Mouse (Mus musculus): ENCODE results near the gene Selenoo. TPM values are rescaled to one million over a fixed set of nuclear protein-coding genes. Genes with fewer than 3 reads are reported as not detected.
A peak's percentile ranks its signal among the peaks of the same experiment; 100 is the strongest.

The Selenoo gene
- polyA plus RNA-seq, 2 experiments from 2014 or later: 8.8 to 9.1 TPM

GRCm38 (mm10) chr15:89076156-89076731 is 12.6 kb upstream of the Selenoo start:
- ATAC-seq: no peak

GRCm38 (mm10) chr15:89078208-89078836 is 10.6 kb upstream of the Selenoo start:
- ATAC-seq: peak; percentile 90

DNA sequence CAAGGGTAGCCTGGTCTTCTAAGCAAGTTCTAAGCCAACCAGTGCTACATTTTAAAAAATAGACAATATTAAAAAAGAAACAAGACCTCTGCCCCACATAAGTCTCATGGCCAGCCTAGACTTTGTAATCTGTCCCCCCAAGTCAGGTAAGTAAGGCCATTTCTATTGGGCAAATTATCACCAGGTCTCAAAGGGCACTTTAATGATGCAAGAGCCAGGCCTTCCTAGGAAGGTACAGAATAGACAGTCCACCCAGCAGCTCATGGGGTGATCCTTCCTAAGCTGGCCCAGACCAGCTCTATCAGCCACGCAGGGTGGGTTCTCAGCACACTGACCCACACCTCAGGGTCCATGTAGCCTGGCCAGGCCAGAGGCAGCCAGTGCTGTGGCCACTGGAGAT is 5.0 kb upstream of the Selenoo start:
- no peak for ATAC-seq

DNA sequence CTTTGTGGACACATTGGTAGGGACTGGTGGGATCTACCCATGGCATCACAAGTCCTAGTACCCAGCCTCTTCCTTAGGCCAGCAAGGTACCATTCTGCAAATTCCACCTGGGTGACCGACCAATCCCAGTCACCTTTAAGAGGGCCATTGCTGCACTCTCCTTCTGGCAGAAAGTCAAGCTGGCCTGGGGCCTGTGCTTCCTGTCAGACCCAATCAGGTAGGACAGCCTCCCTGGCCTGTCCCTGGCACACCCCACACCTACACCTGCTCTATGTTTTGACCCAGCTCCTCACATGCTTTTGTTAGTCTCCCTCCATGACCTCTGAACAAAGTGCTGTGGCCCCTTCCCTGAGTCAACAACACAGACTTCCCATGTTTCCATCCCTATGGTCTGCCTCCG is 4.1 kb upstream of the Selenoo start:
- ATAC-seq: no peak

DNA sequence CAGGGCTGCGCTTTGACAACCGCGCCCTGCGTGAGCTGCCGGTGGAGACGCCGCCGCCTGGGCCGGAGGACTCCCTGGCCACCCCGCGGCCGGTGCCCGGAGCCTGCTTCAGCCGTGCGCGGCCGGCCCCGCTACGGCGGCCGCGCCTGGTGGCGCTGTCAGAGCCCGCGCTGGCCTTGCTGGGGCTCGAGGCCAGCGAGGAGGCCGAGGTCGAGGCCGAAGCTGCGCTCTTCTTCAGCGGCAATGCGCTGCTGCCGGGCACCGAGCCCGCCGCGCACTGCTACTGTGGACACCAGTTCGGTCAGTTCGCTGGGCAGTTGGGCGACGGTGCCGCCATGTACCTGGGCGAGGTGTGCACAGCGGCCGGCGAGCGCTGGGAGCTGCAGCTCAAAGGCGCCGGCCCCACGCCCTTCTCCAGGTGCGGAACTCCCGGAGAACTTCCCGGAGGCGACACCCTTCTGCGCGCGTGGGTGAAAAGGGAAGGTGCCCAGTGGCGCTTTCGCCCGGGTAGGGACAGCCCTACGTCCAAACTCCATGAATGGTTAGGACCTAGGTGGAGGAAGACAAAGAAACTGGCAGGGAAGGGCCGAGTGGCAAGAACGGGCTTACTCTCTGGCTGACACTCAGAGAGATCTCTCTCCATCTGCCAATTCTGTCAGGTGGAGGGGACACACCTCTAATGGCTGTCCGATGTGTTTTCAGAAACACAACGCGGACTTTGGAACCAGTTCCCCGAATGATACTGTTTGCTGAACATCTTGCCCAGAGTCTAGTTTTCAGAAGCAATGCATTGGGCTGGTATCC is 566 bp downstream of the Selenoo start:
- no peak for ATAC-seq

DNA sequence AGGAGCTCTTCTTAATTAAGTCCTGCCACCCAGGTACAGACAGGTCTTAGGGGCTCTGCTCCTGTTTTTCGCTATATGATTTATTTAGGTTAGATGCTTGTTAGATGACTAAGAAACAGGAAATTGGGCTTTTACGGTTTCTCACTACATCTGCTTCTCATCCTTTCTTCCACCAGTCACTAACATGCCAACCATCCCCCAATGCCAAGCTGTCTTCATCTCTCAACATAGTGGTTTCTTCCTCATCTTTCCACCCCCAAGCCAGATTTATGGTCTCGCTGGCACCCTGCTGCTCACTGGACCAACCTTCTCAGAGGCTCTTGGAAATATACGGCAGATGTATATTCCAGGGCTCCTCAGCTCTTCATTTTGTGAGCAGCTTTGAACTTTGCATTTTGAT is 1.8 kb downstream of the Selenoo start:
- ATAC-seq: no peak

DNA sequence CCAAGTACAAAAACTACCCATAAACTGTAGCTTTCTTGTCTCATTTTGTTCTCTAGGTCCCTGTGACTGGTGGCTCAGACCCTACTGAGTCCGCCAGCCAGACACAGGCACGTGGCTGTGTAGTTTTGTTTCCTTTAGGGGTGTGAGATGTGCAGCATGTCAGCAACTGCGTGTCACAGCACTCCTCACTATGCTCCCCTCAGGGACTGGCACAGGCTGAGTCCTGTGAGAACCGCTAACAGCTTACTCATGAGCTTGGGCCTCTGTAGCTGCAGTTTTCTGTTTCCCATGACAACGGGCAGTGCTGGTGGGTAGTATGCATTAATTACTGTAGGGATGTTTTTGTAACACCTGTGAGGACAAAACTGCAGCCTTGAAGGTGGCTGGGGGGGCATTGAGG is 3.3 kb downstream of the Selenoo start:
- ATAC-seq: no peak

DNA sequence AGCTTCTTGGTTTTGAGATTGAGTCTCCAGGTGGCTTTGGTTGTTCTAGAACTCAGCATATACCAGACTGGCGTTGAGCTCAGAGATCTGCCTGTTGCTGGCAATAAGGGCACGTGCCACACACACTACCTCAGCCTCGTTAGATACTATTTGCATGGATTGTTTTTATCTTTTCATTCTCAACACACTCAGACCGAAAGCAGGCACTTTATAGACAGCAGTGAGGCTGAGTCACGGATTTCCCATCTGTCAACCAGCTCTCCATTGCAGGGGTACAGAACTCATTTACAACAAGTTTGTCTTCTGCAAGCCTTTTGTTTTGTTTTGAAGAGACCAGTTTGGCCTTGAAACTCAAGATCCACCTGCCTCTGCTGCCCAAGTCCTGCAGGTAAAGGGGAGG is 8.6 kb downstream of the Selenoo start:
- ATAC-seq: no peak

DNA sequence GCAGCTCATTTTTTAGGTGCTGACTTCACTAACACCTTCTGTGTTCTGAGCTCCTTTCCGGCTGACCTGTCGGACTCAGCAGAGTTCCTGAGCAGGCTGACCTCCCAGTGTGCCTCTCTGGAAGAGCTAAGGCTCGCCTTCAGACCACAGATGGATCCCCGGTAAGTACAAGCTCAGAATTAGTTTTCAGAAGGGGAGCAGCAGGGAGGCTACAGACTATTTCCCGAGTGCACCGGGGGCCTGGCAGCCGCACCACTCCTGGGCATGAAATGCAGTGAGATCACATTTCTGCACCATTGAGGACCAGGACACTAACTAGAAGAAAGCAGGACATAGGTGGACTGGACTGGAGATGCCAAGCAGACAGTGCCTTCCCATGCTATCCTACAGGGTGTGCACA is 9.7 kb downstream of the Selenoo start:
- no peak for ATAC-seq

DNA sequence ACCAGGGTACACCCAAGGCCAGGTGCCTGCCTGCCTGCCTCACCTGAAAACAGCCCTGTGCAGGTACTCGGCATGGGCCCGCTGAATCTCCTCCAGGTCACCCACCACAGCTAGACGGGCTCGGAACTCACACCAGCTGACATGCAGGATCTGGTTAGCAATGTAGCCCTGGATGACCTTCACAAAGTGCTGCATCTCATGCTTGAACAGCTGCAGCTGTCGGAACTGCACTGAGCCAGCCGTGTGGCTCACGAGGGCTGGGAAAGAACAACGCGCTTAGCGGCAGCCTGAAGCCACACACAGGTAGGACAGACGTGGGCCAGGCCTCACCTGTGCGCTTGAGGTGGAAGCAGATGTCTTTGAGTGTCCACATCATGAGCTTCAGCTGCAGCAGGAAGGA is 11.9 kb downstream of the Selenoo start:
- no peak for ATAC-seq

GRCm38 (mm10) chr15:89102646-89103045 is 13.8 kb downstream of the Selenoo start:
- ATAC-seq: no peak

- no peak for ATAC-seq
Measured at GRCm38 (mm10) chr15:89103921-89104320, 15.0 kb downstream of the Selenoo start.

DNA sequence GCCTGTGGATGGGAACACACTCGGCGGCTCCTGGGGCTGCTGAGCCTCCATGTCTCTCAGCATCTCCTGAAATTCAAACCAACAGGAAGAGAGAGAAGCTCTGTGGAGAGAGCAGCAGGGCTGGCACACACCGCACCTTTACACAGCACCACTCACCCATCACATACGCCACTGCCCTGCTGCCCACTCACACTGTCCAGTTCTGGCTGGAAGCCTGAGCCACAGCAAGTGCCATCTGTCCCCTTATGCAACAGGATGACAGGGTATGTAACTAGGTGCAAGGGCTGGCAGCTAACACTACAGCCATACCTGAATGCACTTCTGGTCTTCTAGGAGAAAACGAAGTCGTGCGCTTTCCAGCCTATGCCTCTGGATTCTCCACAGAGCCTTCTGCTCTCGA is 15.5 kb downstream of the Selenoo start:
- no peak for ATAC-seq

DNA sequence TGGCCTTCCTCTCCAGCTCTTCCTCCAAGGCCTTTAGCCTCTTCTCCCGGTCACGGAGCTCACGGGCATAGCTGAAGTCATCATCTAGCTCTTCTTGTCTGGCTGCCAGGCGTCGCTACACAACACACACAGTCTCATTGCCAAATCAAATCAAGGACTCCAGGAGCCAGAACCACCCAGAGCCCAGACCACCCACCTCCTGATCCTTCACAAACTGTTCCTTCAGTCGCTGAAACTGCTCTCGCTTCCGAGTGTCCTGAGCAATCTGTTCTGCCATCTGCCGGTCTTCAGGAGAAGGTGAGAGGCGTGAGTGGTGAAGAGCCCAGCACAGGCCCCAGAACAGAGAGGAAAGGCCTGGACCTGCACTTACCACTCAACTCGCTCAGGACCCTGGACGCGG is 17.2 kb downstream of the Selenoo start:
- no peak for ATAC-seq

GRCm38 (mm10) chr15:89106976-89107375 is 18.1 kb downstream of the Selenoo start:
- ATAC-seq: no peak

GRCm38 (mm10) chr15:89110147-89110546 is 21.3 kb downstream of the Selenoo start:
- ATAC-seq: no peak

GRCm38 (mm10) chr15:89118007-89118406 is 29.1 kb downstream of the Selenoo start:
- peak; percentile 55 for ATAC-seq

- peak; percentile 82 for ATAC-seq
Measured at GRCm38 (mm10) chr15:89122649-89123366, 33.9 kb downstream of the Selenoo start, which contains the start of gene Tubgcp6. Tubgcp6 (minus strand) TSS chr15:89123112.

- ATAC-seq: no peak
Measured at GRCm38 (mm10) chr15:89123595-89123994, 34.7 kb downstream of the Selenoo start.

- no peak for ATAC-seq
Measured at GRCm38 (mm10) chr15:89124312-89124711, 35.4 kb downstream of the Selenoo start.

- no peak for ATAC-seq
Measured at GRCm38 (mm10) chr15:89125351-89125750, 36.5 kb downstream of the Selenoo start.

DNA sequence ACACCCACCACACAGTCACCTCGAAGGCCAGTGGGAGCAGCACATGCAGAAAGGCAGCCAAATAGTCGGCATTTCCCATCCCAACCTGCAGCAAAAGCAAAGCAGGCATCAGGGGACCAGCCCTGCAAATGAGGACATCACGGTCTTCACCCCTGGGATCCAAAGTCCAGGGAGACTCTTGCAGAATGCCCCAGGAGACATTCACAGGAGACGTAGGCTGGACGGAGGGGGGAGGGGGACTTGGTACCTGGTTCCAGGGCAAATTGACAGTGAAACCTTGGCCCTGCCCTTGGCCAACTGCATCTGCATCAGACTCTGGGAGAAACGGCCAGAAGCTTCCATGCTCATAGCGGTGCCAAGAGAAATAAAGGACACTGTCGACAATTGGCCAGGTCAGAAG is 37.7 kb downstream of the Selenoo start:
- no peak for ATAC-seq

DNA sequence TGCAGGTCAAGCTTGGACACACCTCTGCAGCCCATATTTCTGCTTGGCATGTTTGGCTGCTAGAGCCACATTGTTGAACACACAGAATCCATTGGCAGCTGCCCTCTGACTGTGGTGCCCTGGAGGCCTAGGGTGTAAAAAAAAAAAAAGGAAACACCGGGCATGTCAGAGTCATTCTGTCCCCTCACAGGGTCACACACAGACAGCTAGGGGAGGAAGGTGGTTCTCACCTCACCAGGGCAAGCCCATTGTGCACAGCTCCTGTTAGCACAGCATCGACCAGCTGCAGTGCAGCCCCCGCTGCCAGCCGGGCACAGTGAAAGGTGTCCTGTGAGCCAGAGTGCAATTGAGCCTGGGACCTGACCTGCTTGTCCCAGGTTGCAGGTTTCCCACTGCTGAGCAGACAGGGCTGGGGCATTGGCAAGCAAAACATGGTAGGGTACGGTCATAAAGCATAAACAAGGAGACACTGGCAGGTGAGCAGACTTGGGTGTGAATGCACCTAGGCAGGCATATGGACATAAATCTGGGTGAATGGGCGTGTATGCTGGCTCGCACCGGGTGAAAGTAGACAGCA is 38.6 kb downstream of the Selenoo start:
- no peak for ATAC-seq
